Mouse (Mus musculus) common myeloid progenitor, adult 5-6 weeks (primary cell): ENCODE results near the gene Rapgef4. TPM values are rescaled to one million over a fixed set of nuclear protein-coding genes. Genes with fewer than 3 reads are reported as not detected.
"Not testable (repeated sequence)": the region's sequence is repeated elsewhere in the genome, so short reads cannot be mapped to it uniquely, and the experiment has no call there.

Source experiments
- ATAC-seq: replicated peaks from 2 replicates; pipeline ENCODE4 v1.8.0; 2016; ENCODE audit warnings: low read depth, mild to moderate bottlenecking, moderate TSS enrichment, inconsistent platforms; ENCODE audit not compliant: poor library complexity, severe bottlenecking
- total RNA-seq: library from RNA; stranded (forward); fragments of 200-1000, 187-1606 nt; gene quantifications from 2 replicates; pipeline ENCODE4 v1.2.3, GENCODE M21; 2017

The Rapgef4 gene
- total RNA-seq, 1 experiment from 2014 or later: 0.64 TPM

DNA sequence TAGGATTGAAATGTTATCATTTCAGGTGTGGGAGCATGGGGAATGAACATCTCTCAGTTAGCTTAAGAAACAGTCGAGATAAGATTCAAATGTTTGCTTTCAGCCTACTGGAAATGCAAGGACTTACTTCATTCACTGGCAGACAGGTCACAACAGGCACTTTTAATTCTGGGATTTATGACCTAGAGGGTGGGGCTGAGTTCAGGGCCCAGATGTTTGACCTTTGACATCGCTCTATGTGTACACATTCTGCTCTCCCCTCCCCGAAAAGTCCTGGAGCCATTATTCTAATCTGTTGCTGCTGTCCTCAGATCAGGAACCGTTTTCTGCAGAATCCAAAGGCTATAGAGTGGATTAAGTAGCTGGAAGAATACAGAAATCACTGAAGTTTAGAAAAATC lies 81.9 kb downstream of the Rapgef4 start:
- no peak for ATAC-seq

DNA sequence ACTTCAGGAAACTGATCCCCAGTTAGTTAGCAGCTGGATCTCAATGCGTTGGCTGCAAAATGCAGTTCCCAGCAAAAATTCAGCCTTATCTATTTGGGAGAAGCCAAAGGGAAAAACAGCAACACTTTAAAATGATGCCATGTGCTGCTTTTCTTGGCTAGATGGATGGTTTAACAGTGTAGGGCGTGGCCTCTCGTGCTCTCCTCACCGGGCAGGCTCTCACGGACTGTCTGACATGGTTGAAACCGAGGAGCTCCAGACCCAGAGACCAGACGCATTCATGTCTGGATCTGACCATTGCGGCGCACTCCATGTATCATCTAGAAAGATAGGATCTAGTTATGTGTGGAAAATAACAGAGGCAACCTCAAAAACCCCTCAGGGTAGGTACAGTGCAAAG lies 87.5 kb downstream of the Rapgef4 start:
- no peak for ATAC-seq

GRCm38 (mm10) chr2:72070086-72070485 lies 89.0 kb downstream of the Rapgef4 start:
- no peak for ATAC-seq

DNA sequence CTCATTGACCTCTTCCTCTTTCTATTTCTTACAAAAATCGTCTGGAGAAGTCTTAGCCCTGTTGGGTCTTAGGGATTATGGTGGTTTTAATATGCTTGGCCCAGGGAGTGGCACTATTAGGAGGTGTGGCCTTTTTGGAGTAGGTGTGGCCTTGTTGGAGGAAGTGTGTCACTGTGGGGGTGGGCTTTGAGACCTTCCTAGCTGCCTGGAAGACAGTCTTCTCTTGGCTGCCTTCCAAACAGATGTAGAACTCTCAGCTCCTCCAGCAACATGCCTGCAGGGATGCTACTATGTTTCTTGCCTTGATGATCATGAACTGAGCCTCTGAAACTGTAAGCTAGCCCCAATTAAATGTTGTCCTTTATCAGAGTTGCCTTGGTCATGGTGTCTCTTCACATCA lies 92.1 kb downstream of the Rapgef4 start:
- ATAC-seq: not testable (repeated sequence)

DNA sequence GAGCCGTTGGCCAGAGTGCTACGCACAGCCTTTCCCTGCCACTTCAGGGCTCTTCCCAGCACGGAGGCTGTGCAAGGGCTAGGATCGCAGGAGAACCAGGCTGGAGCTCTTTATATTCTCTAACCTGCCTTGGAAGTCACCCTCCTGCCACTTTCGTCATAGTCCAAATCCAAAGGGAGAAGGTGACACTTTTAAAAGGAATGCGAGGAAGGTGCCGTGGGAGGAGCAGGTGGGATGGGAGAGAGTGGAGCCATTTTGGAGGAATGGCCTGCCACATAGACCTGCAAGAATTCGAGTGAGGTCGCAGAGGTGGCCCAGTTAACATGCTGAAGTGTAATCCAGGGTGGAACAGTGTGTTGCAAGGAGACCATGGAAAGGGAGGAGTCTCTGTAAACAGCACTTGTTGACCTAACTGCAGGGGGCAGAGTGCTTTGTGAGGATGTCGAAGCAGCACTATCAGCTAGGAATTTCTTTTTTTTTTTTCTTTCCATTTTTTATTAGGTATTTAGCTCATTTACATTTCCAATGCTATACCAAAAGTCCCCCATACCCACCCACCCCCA lies 94.0 kb downstream of the Rapgef4 start:
- no peak for ATAC-seq

GRCm38 (mm10) chr2:72077490-72078139 lies 96.6 kb downstream of the Rapgef4 start:
- ATAC-seq: no peak

DNA sequence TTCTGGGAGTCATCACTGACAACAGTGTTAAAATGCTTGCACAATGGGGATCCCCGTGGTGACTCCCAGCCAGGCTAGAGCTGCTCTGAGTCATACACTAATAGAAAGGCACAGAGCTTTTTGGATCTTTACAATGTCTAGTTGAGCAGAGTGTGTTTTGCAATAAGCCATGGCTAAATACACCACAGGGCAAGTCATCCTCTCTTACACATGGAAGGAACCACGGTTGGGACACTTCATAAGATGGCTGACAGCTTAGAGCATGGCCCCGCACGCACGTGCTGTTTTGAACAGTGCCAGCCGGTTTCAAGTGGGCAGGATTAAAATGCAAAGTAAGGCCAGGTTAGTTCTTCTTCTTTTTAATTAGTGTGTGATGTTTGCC lies 97.1 kb downstream of the Rapgef4 start:
- peak; percentile 76 for ATAC-seq

DNA sequence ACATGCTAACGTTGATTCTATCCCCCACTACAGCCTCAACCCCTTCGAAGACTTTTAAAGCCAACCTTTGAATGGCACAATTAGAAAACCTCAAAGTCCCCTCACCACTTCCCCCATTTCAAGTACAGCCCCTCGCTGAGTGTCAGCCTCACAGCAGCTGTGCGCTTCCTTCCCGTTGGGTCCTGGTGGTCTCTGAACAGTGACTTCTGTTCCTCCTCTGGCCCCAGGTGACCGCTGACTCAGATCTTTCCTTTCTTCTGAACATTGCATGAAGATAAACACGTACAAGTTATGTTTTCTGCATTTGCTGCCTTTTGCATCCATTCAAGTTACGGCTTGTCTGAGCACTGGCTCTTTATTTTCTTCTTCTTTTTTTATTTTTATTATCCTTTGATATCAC lies 98.1 kb downstream of the Rapgef4 start:
- ATAC-seq: peak; percentile 80

DNA sequence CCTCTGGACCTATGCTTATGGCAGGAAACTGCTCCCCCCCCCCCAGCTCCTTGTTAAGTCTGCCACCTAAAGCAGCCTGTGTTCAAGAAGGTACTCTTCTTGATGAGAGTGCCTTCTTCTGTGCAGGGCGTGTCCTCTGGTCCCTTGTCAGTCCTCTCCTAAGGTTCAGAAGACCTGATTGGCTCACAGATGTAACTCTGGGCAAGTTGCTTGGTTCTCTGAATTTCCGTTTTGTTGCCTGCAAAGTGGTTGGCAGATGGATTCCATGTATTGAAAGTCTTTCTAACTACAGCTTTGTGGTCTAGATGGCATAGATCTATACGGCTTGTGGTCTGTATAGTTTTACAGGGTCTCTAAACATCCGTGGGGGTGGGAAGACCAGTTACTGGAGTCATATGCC lies 101.8 kb downstream of the Rapgef4 start:
- ATAC-seq: no peak

GRCm38 (mm10) chr2:72088886-72089285 lies 107.8 kb downstream of the Rapgef4 start:
- no peak for ATAC-seq

DNA sequence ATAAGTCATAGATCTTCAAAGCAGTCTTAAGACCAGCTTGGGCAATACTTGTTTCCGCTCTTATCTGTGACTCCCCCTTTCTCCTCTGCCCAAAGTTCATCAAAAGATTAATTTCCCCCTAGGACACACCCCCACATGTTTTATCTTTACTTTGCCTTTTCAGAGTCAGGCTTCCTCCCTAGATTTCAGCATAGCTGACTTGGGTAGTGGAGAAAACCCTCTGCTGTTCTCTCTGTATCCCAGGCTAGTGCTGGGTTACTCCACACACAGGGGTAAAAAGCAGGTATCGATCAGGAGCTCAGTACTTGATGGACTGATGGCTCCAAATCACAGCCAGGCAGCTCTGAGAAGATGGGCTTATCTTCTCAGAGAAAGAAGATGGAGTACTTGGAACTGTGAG lies 109.0 kb downstream of the Rapgef4 start:
- ATAC-seq: no peak; the same call in 1 of the 2 replicates

GRCm38 (mm10) chr2:72092046-72092445 lies 111.0 kb downstream of the Rapgef4 start:
- no peak for ATAC-seq

DNA sequence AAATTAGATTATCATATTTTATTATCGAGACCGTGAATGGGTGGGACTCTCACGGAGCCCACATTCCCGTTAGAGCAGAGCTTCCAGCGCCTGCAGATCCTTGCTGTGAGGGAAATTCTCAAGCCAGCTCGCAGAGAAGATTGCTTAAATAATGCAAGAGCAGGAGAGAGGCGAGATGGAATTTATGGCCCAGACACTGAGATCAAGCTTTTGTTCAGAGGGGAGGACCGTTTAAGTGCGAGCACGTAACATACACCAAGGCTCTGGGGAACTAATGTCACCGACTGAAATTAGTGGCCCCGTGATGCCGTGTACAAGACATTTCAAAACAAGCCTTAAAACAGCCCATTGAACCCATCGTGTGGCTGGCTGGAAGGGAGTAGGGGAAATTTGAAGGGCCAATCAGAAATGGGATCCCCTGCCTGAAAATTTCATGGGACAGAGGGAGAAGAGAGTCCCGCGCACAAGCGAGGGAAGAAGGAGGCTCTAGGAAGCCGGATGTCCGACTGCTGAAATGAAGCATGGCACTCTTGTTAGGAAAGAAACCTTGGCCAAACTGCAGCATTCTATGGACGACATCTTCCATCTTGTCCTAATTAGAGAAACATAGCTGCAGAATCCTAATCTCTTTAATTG lies 112.5 kb downstream of the Rapgef4 start:
- ATAC-seq: no peak

- ATAC-seq: no peak
Observed at GRCm38 (mm10) chr2:72094038-72094437, 113.0 kb downstream of the Rapgef4 start.

DNA sequence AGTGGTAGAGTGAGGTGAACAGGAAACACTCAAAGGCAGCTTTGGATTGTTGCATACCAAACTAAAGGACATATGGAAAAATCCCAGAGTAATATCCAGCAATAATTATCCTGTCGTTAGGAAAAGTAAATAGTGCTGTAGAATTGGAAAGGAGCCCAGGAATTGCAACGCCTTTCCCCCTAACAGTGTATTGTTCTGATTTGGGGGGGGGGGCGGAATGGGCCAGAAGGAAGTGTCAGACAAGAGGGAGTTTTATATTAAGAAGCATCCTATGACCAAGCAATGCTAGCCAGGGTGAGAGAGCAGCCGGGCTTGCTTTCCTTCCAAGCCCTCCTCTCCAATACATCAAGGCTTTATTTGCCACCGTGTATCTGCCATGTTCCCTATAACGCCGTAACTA lies 113.4 kb downstream of the Rapgef4 start:
- ATAC-seq: no peak

DNA sequence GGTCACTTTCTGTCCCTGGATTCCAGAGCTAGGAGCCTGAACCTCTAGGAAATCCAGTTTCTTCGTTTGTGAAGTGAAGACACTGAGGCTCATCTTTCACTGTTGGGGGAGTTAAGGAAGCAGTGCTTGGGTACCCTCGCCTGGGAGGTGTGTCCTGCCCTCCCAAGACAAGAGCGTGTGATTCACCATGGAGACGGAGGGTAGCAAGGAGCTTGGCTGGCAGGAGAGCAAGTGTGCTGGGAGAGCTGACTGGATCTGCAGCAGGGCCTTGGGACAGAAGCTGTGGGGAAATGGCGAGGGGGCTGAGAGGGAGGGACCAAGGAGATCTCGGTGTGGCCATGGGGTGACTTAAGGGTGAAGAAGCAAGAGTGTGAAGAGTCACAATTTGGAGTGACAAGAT lies 114.0 kb downstream of the Rapgef4 start:
- no peak for ATAC-seq

DNA sequence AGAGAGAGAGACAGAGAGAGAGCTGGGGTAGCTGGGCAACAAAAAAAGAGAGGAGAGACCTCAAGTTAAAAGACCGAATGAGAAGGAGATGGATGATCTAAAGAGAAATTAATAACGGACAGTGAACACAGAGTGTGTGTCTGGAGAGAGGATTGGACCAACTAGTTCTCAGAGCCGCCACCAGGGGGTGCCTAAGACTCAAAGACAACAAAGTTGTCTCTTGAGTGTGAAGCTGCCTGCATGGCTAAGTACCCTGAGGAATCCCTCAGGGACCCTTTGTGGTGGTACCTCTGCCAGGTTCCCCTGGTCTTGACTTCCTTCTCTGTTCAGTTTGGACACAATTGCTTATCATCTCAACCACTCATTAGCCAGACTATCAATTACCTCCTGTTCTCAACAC lies 115.3 kb downstream of the Rapgef4 start:
- peak; percentile 88 for ATAC-seq

DNA sequence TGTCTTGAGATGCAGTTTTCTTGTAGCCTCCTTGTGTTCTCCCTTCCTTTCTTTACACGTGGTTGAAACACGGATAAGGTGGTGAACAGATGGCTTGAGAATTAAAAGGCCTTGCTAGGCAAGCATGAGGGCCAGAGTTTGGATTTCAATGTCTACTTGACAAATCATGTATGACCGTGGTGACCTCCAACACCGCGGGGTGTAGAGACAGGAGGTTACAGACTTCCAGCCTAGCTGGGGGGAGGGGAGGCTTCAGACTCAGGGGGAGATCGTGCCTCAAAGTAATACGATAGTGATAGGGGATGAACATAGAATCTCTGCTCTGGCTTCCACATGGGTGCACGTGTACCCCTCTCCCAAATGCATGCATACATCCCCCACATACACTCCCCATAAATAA lies 117.3 kb downstream of the Rapgef4 start:
- ATAC-seq: no peak

- ATAC-seq: no peak
Observed at GRCm38 (mm10) chr2:72104604-72105003, 123.6 kb downstream of the Rapgef4 start.

DNA sequence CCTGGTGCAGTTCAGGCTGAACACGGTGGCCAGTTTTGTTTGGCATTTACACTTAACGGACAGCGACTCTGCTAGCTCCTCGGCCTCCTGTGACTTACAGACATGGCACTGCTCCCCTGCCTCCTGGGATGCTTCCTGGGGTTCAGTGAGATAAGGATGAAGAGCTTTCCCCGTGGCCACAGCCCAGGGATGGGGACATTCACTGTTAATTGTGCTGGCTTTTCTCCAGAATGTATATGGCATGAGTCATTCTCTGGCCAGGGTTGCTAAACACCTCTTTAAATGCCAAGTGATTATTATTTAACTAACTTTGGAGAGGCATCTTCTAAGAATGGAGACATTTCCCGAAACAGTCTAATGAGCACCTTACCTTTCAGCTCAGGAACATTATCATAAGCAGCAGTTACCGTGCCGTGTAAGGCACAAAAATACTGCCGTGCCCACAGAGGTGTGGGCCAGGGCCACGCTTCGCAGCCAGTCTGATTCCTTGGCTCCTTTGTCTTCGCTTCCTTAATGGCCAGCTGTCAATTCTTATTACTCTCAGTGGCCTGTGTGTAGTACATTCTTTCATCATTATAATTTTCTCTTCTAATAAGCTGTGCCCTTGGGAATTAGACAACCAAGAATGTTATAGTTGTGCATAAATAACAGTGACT lies 126.6 kb downstream of the Rapgef4 start:
- no peak for ATAC-seq
